Mouse (Mus musculus): ENCODE data around the gene Hp.

GRCm38 (mm10) chr8:109576311-109576710 is 2.7 kb downstream of the Hp start:
- TF ChIP-seq GATA1 (IDR thresholded peaks at IDR 0.05; ENCODE audit: borderline replicate concordance, low read length) (no peak), FLI1 (IDR thresholded peaks at IDR 0.05; ENCODE audit: low read length) (no peak)

Measured in megakaryocyte, embryonic 14.5 days (primary cell).